Mouse (Mus musculus) neural tube, embryonic 13.5 days (tissue): Measurements from ENCODE around the gene Arid3b. TPM values are rescaled to one million over a fixed set of nuclear protein-coding genes. Genes with fewer than 3 reads are reported as not detected.

Experiments
- ATAC-seq: fragments of 200-750 bp; cut with Nextera tagmentation; 2 replicates; pipeline ENCODE4 v1.8.0; 2017; ENCODE audit warnings: low read depth, mild to moderate bottlenecking, moderate TSS enrichment, moderate library complexity
- H3K27ac ChIP-seq: fragments of 300-500 bp; sonication (generic); replicated peaks from 2 replicates; pipeline ENCODE4 v1.5.1; 2015; ENCODE audit warnings: moderate library complexity, mild to moderate bottlenecking, inconsistent platforms
- H3K27me3 ChIP-seq: fragments of 300-500 bp; sonication (generic); 2 replicates; pipeline ENCODE4 v1.6.1; 2015; ENCODE audit warnings: mild to moderate bottlenecking, inconsistent platforms
- H3K36me3 ChIP-seq: fragments of 300-500 bp; sonication (generic); 2 replicates; pipeline ENCODE4 v1.6.1; 2015; ENCODE audit warnings: mild to moderate bottlenecking, inconsistent platforms
- H3K4me1 ChIP-seq: fragments of 300-500 bp; sonication (generic); replicated peaks from 2 replicates; pipeline ENCODE4 v1.6.1; 2015; ENCODE audit warnings: inconsistent platforms
- H3K4me2 ChIP-seq: fragments of 300-500 bp; sonication (generic); 2 replicates; pipeline ENCODE4 v1.6.1; 2015; ENCODE audit warnings: inconsistent platforms, mild to moderate bottlenecking, moderate library complexity
- H3K4me3 ChIP-seq: fragments of 300-500 bp; sonication (generic); 2 replicates; pipeline ENCODE4 v1.5.1; 2015; ENCODE audit warnings: mild to moderate bottlenecking, inconsistent platforms
- H3K9ac ChIP-seq: fragments of 300-500 bp; sonication (generic); 2 replicates; pipeline ENCODE4 v1.6.1; 2015; ENCODE audit warnings: moderate library complexity, mild to moderate bottlenecking, inconsistent platforms
- H3K9me3 ChIP-seq: fragments of 300-500 bp; sonication (generic); 2 replicates; pipeline ENCODE4 v1.6.1; 2016; ENCODE audit warnings: inconsistent platforms
- WGBS: fragments of 180-500 bp; shearing (Covaris S2); methylation state at CpG from one replicate; pipeline ENCODE4 v1.1.7; 2015; 5-methylcytosine and 5-hydroxymethylcytosine counted together
- polyA plus RNA-seq: library from polyadenylated mRNA; unstranded; fragments of >200 nt; fragmentation: Nextera tagmentation; extraction: Ambion mirVana; gene quantifications from 2 replicates; pipeline ENCODE4 v1.2.1, GENCODE M21; 2015

Arid3b gene
- polyA plus RNA-seq, 1 experiment from 2014 or later = 11.4 TPM

GRCm38 (mm10) chr9:57759289-57759688 is 77.3 kb downstream of the Arid3b start:
- H3K9ac ChIP-seq = no peak overlapping the region
- H3K4me3 ChIP-seq = no peak overlapping the region
- peaks cover 74% of the 10 kb centered on the region for H3K36me3 ChIP-seq
- H3K27me3 ChIP-seq = no peaks in the 10 kb centered on the region
- H3K4me2 ChIP-seq = no peak overlapping the region
- 27% methylated on average over 6 of the region's 6 CpGs for WGBS
- H3K9me3 ChIP-seq = no peaks in the 10 kb centered on the region
- H3K27ac ChIP-seq = no peak overlapping the region
- ATAC-seq = no peak
- H3K4me1 ChIP-seq = peaks cover 31% of the 10 kb centered on the region

GRCm38 (mm10) chr9:57758528-57758927 is 78.1 kb downstream of the Arid3b start:
- H3K36me3 ChIP-seq = peaks cover 82% of the 10 kb centered on the region
- H3K9me3 ChIP-seq = no peaks in the 10 kb centered on the region
- H3K9ac ChIP-seq = no peak overlapping the region
- H3K4me3 ChIP-seq = no peak overlapping the region
- no peaks in the 10 kb centered on the region for H3K27me3 ChIP-seq
- ATAC-seq = no peak
- no peak overlapping the region for H3K27ac ChIP-seq
- H3K4me1 ChIP-seq = peaks cover 24% of the 10 kb centered on the region
- 92% methylated on average over 22 of the region's 22 CpGs for WGBS
- no peak overlapping the region for H3K4me2 ChIP-seq

GRCm38 (mm10) chr9:57757578-57757977 is 79.0 kb downstream of the Arid3b start:
- Histone ChIP-seq H3K36me3 (peaks cover 92% of the 10 kb centered on the region), H3K9me3 (no peaks in the 10 kb centered on the region), H3K27ac (no peak overlapping the region), H3K4me2 (no peak overlapping the region), H3K9ac (no peak overlapping the region), H3K27me3 (no peaks in the 10 kb centered on the region), H3K4me3 (no peak overlapping the region), H3K4me1 (peaks cover 14% of the 10 kb centered on the region)
- 95% methylated on average over 3 of the region's 3 CpGs for WGBS
- ATAC-seq = no peak

GRCm38 (mm10) chr9:57750901-57751300 is 85.7 kb downstream of the Arid3b start:
- H3K36me3 ChIP-seq = peaks cover 99% of the 10 kb centered on the region
- no peak overlapping the region for H3K9ac ChIP-seq
- H3K4me2 ChIP-seq = no peak overlapping the region
- H3K4me1 ChIP-seq = no peaks in the 10 kb centered on the region
- WGBS = 94% methylated on average over 7 of the region's 7 CpGs
- no peaks in the 10 kb centered on the region for H3K27me3 ChIP-seq
- no peak for ATAC-seq
- no peak overlapping the region for H3K27ac ChIP-seq
- H3K4me3 ChIP-seq = no peak overlapping the region
- no peaks in the 10 kb centered on the region for H3K9me3 ChIP-seq

GRCm38 (mm10) chr9:57748831-57749230 is 87.8 kb downstream of the Arid3b start:
- no peak overlapping the region for H3K4me2 ChIP-seq
- H3K9ac ChIP-seq = no peak overlapping the region
- no peaks in the 10 kb centered on the region for H3K27me3 ChIP-seq
- no peaks in the 10 kb centered on the region for H3K9me3 ChIP-seq
- H3K4me1 ChIP-seq = no peaks in the 10 kb centered on the region
- 70% methylated on average over 1 of the region's 1 CpGs for WGBS
- H3K27ac ChIP-seq = no peak overlapping the region
- no peak for ATAC-seq
- H3K36me3 ChIP-seq = peaks cover 93% of the 10 kb centered on the region
- no peak overlapping the region for H3K4me3 ChIP-seq

- H3K4me1 ChIP-seq = no peaks in the 10 kb centered on the region
- peaks cover 91% of the 10 kb centered on the region for H3K36me3 ChIP-seq
- no peak for ATAC-seq
- H3K27me3 ChIP-seq = no peaks in the 10 kb centered on the region
- H3K4me2 ChIP-seq = no peak overlapping the region
- H3K9ac ChIP-seq = no peak overlapping the region
- H3K4me3 ChIP-seq = no peak overlapping the region
- H3K9me3 ChIP-seq = no peaks in the 10 kb centered on the region
- 93% methylated on average over 6 of the region's 6 CpGs for WGBS
- H3K27ac ChIP-seq = no peak overlapping the region
These were observed 88.5 kb downstream of the Arid3b start for GRCm38 (mm10) chr9:57748137-57748536.

- Histone ChIP-seq H3K4me3 (no peak overlapping the region), H3K27me3 (no peaks in the 10 kb centered on the region), H3K9me3 (no peaks in the 10 kb centered on the region), H3K9ac (no peak overlapping the region), H3K36me3 (peaks cover 91% of the 10 kb centered on the region), H3K4me1 (no peaks in the 10 kb centered on the region), H3K27ac (no peak overlapping the region), H3K4me2 (no peak overlapping the region)
- ATAC-seq = no peak
- 79% methylated on average over 1 of the region's 1 CpGs for WGBS
These were observed 89.5 kb downstream of the Arid3b start for GRCm38 (mm10) chr9:57747067-57747466.

- peaks cover 90% of the 10 kb centered on the region for H3K36me3 ChIP-seq
- 0 out of 2 replicates have a peak, but pooled peaks have one; percentile 11 for ATAC-seq
- H3K27ac ChIP-seq = no peak overlapping the region
- no peak overlapping the region for H3K4me2 ChIP-seq
- 76% methylated on average over 3 of the region's 3 CpGs for WGBS
- H3K9me3 ChIP-seq = no peaks in the 10 kb centered on the region
- no peak overlapping the region for H3K4me3 ChIP-seq
- no peaks in the 10 kb centered on the region for H3K27me3 ChIP-seq
- no peaks in the 10 kb centered on the region for H3K4me1 ChIP-seq
- no peak overlapping the region for H3K9ac ChIP-seq
These were observed 92.0 kb downstream of the Arid3b start for GRCm38 (mm10) chr9:57744462-57745091.

Other genes with a start within 250 kb of the Arid3b start
- gene Ulk3, start 247.3 kb downstream of the Arid3b start, polyA plus RNA-seq = 25.9 and 26.5 TPM in 2 replicates
- gene Cplx3, start 230.5 kb downstream of the Arid3b start, polyA plus RNA-seq = not detected in 2 replicates
- not detected in 2 replicates for gene Lman1l, start 216.0 kb downstream of the Arid3b start, polyA plus RNA-seq
- 43.7 and 43.9 TPM in 2 replicates for gene Csk, start 183.2 kb downstream of the Arid3b start, polyA plus RNA-seq
- gene Cyp1a2, start 153.1 kb downstream of the Arid3b start, polyA plus RNA-seq = not detected in 2 replicates
- 0.15 TPM in 1 of 2 replicates, not detected in the other for gene Cyp1a1, start 148.9 kb downstream of the Arid3b start, polyA plus RNA-seq
- gene Edc3, start 128.3 kb downstream of the Arid3b start, polyA plus RNA-seq = 32.0 and 35.4 TPM in 2 replicates
- gene Clk3, start 70.9 kb downstream of the Arid3b start, polyA plus RNA-seq = 68.6 and 76.6 TPM in 2 replicates
- gene Ubl7, start 74.2 kb upstream of the Arid3b start, polyA plus RNA-seq = 149 and 166 TPM in 2 replicates
- 1.8 and 2.1 TPM in 2 replicates for gene Sema7a, start 103.3 kb upstream of the Arid3b start, polyA plus RNA-seq
- 0.14 and 0.18 TPM in 2 replicates for gene Cyp11a1, start 169.6 kb upstream of the Arid3b start, polyA plus RNA-seq
- gene Stra6, start 227.0 kb upstream of the Arid3b start, polyA plus RNA-seq = 47.5 and 48.5 TPM in 2 replicates